Mouse (Mus musculus) layer of hippocampus, adult 9-11 months (tissue): Measurements from ENCODE around the gene Olfr457.
"Not testable (repeated sequence)": the region's sequence is repeated elsewhere in the genome, so short reads cannot be mapped to it uniquely, and the experiment has no call there.

Experiments
- DNase-seq: peaks from one replicate; pipeline ENCODE4 v3.0.0; 2022

Olfr457 gene

DNA sequence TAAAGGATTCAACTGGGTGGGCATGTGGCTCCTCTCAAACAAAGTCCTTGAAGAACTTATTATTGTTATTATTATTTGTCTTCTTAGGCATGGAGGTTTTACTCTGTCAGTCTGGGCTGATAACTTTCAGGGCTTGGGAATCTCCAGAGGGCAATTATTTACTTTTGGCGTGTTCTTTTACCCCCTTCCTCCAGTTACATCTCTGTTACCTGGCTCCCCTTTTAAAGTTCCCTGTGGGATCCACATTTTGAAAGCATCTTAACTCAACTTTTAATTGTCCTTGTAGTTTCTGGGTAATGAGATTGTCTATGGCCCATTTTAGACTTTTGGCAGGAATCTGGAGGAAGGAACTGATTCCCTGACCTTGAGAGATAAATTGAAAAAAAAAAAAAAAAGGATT, at the start of gene Olfr457:
Olfr457 (minus strand) TSS at position 101 of the 400 bp plus-strand sequence.
- DNase-seq, result no peak

DNA sequence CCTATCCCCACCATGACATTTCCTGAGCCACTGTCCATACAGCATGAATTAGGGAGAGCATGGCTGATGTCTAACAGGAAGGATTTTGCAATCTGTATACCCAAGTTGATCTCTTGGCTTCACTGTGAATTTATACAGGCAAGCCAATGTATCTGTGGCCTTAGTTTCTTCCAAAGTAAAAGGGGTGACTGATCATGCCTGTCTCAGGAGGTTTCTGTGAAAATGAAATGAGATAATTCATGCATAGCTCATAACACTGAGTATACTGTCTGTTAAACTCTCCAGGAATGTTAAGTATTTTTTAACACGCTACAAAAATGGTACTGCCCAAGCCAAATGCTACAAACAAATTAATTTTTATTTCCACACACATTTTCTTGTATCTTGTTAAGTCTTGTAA, 37.3 kb upstream of the Olfr457 start:
- DNase-seq, result no peak

DNA sequence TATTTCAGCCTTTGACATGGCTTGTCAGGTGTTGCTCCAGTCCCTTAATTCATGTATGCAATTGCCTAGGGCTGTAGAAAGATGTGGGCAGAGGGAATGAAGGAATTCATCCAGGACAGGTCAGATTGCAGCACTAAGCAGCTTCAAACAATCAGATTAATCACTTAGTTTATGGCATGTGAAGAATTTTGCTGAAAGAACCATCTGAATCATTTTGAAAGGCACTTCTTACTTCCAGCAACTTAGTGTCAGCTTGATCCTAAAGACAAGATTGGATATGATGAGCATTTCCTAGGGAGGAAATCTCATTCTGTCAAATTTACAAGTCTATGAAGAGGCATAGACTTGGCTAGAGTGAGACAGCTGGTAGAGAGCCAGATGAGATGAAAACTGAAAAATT, 33.2 kb upstream of the Olfr457 start:
- DNase-seq, result no peak

DNA sequence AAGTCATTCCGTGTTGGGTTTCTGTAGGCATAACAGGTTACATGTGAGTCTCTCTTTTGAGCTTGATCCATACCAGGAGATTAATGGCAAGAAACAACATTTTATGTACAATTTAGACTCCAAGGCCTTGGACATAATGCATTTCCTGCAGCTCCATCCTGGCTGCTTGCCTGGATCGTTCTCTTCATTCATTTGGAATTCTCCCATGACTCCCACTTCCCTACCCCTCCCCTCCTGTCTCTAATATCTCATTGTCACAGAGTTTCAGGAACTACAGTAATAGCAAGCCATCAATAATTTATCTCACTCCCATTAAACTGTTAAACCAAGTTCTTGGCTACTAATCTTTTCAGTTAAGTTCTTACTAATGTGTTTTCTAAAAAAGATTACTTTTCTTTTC, 27.3 kb upstream of the Olfr457 start:
- DNase-seq, result no peak

DNA sequence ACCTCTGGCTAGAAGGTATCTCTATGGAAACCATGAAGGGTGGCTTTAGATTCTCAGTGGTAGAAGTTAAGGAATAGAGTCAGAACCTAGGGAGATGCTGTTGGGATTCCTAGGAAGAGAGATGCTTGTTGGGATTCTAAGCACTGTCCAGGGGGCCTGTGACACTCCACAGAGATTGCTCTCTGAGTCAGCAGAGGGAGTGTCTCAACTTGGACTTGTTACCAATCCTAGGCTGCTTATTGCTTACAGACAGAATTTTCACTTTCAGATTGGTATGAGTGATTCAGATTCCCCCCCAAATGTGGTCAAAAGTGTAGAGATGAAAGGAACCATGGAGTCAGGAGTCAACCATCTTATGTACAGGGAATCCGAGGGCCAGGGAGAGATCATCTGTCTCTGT, 13.6 kb upstream of the Olfr457 start:
- DNase-seq, result no peak

DNA sequence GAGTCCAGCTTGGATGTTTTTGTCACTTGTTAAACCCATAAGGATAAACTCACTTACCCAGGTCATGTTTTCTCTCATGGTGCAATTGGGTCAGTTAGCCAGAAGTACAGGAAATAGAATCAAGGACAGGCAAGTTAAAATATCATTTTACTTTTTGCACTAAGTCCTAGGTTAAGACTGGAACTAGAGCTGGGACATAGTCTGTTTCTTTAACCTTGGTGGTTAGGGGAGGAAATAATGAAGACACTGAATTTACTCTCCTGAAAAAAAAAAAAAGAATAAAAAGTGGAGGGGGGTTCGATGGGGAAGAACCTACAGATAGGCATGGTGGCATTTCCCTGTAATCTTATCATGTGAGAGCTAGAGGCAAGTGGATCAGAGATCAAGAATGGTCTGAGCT, 11.0 kb upstream of the Olfr457 start, which contains the start of gene Olfr456:
Olfr456 (minus strand) TSS at position 101 of the 400 bp plus-strand sequence.
- DNase-seq, result no peak

DNA sequence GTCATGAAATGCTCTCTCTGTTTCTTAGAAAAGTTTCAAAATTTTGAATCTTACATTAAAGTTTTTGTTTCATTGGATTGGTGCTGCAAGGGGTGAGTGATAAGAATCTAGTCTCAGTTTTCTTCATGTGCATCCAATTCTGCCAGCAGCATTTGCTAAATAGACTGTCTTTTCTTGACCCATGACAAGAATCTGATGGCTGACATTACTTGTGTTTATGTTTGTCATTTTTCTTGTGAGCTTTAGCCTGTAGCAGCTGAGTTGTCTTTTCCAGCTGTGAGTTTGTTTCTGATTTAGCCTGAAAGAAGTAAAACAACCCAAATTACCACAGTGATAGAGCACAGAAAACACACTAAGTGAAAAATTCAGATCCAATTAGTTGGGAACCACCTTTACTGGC, 8.5 kb upstream of the Olfr457 start:
- DNase-seq, result no peak

DNA sequence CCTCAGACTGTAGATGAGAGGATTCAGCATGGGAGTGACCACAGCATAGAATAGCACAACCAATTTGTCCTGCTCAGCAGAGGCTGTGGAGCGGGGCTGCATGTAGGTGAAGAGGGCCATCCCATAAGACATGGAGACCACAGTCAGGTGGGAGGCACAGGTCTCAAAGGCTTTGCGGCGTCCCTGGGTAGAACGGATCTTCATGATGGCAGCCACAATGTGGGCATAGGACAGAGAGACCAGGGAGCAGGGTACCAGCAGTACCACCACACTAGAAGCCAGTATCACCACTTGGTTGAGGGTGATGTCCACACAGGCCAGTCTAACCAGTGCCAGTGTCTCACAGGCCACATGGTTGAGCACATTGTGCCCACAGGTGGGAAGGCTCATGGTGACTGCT, 4.8 kb downstream of the Olfr457 start:
- DNase-seq, result not testable (repeated sequence)

DNA sequence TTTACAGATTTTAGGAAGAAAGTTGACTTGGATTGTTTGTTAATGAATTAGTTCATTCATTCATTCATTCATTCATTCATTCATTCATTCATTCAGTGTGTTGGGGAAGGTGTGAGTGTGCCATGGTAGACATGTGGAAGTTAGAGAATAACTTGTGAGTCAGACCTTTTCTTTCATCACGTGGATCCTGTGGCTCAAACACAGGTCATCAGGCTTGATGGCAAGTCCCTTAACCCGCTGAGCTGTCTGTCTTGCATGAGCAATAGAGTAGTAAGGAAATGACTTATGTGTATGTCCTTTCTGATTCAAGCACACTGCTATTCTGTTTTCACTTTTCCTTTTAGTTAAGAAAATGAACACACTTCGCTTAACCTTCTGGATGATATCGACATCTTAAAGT, 5.6 kb downstream of the Olfr457 start:
- DNase-seq, result no peak

DNA sequence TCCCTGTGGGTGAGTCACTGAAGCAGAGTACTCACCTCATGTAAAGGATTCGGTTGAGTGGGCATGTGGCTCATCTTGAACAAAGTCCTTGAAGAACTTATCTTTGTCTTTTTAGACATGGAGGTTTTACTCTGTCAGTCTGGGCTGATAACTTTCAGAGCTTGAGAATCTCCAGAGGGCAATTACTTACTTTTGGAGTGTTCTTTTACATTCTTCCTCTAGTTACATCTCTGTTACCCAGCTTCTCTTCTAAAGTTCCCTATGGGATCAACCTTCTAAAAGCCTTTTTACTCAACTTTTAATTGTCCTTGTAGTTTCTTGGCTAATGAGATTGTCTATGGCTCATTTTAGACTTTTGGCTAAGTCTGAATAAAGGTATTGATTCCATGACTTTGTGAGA, 11.0 kb downstream of the Olfr457 start, which contains the start of gene Olfr458:
Olfr458 (minus strand) TSS at position 101 of the 400 bp plus-strand sequence.
- no peak for DNase-seq

DNA sequence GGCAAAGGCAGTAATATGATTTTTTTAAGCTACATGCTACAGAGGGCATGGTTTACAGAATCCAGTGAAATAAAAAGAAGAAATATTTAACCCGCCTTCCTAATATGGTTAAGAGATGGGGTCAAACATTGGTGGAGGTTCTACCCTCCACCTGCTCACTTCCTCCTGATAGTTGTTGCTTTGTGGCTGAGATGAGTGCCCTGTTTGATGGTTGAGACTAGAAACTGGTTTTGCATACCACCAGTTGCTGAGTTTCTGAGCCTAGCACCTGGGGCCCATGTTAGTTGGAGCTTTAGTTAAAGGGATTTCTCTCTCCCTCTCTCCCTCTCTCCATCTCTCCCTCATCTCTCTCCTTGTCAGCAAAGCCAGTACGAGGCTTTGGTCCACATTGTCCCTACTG, 28.8 kb downstream of the Olfr457 start:
- DNase-seq, result no peak

DNA sequence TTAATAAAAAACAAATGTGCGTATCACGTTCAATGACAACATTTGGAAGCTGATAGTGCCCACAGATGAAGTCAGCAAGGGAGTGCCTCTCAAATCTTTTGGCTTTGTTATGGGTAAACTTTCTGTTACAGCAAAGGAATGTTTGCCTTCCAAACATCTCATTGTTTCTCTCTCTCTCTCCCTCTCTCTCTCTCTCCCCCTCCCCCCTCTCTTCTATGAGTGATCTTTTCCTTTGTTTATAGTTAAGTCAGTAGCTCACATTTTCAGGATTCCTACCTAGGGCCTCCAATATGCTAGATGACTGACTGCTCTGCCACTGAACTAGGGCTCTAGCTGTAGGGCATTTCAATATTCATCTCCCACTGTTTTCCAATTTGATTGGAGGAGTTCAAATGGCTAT, 31.6 kb downstream of the Olfr457 start:
- no peak for DNase-seq

DNA sequence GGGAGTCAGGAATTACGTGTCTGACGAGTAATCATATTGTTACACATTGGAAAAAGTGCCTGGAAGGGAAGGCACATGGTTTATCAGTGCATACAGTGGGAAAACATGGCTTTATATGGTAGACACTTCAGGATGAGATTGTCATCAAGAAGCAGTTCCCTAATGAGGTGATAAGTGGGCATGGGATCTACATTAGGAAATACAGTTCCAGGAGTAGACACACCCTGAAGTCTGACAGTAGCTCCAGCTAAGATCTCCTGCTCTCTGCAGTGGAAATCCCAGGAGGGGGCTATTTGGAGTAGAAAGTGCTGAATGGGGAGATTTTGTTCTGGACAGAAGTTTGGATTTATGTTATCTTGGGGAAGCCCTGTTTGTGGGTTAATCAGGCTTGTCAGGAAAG, 34.7 kb downstream of the Olfr457 start:
- no peak for DNase-seq

DNA sequence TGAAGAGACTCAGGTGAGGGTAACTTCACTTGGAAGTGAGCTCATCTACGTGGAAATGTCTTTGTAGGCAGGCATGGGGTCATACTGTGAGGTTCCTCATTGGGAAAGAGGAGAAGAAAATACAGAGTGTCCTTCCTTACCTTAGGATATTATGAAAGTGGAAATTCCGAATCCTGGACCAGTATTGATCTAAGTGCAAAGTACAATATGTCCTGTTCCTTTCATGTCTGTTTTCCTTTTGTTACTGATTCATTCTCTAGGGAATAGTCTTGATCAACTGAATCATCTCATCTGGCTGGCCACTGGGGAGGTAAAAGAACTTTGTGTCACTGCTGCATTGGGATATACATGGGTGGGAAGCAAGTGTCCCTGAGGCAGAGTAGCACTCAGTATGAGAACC, 40.6 kb downstream of the Olfr457 start:
- no peak for DNase-seq

DNA sequence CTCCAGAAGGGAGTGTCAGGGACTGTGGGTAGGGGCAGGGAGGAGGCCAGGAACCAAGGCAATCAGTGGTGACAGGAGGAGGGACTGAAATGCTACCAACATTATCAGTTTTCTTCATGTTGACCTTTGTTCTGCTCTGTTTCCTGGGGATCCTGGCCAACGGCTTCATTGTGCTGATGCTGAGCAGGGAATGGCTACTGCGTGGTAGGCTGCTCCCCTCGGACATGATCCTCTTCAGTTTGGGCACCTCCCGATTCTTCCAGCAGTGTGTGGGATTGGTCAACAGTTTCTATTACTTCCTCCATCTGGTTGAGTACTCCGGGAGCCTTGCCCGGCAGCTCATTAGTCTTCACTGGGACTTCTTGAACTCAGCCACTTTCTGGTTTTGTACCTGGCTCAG, 41.7 kb downstream of the Olfr457 start, which contains the start of gene Tas2r126:
Tas2r126 (plus strand) TSS at position 90 of the 400 bp plus-strand sequence.
- no peak for DNase-seq

DNA sequence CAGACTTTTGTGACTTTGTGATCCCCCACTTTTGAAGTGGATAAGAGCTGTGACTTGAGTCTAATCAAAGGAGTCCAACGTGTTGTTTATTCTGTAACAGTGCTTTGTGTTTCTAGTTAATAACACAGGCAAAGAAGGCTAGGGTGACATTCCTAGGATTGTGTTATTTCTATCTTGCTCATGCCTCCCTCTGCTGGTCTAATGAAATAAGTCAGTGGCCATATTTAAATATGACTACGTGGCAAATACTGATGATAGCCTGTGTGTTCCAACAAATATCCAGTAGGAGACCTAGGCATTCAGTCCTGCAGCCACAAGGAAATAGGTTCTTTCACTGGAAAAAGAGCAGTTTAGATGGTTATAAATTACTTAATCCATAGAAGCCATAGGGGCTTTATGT, 42.6 kb downstream of the Olfr457 start:
- no peak for DNase-seq

DNA sequence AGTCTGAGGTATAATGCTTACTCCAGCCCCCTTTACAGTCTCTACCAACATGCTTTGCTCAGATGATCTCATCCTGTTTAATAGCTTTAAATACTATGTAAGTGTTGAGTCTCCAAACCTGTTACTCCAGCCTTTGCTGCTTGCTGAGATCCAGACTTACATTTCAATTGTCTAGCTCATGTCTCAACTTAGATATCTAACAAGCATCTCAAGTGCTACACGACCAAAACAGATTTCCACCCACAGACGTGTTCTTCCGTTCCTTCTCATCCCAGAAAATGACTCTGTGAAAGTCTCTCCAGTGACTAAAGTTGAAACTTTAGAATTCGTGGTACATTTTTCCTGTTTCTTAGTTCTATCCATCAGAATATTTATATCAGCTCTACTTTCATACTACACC, 49.8 kb downstream of the Olfr457 start:
- no peak for DNase-seq

DNA sequence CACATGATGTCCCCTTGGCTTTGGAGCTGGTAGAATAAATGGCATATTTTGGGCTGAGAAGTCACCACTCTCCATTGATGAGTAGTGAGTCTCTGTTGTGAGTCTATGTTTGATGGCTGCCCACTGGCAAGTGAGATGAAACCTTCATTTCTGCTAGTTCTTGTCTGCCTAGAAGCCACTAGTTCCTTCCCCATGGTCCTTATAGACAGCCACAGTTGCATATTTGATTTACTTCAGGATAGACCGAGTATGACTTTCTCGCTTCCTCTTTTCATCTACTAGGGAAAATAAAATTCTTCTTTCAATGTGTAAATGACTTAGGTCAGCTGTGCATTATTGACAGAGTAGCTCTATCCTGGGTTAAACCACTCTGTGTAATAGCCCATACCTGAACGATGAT, 51.7 kb downstream of the Olfr457 start:
- DNase-seq, result no peak

DNA sequence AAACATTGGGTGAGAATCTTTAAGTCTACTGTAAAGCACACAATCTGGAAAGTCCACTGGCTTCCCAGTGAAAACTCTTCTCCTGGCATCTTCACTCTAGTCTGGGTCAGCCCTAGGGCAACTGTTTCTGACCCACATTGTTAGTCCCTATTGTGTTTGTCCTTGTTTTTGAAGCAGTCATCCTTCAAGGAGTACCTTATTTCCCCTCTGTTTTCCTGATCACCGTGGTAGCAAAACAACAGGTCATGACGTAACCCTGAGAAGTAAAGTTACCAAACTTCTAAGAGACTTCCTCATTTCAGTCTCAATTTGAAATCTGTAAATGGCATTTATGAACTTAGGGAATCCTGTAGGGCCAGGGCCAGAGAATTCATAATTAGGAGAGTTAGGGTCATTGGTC, 54.7 kb downstream of the Olfr457 start:
- DNase-seq, result no peak

DNA sequence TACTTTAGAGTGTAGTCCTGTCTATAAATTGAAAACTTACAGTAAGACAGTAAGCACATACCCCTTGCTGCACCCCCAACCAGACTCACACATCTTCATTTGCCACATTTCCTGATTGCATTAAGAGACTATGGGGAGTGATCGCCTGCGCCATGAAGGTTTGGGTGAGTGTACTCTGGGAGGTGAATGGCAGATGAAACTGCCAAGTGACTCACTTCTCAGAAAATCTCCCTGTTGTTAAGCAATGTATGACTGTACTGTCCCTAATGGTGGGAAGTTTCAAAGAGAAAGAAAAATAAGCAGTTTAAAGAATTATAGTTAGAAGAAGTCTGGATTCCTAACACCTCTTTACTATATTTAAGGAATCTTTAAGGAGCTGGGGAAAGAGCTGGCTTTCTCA, 56.7 kb downstream of the Olfr457 start:
- no peak for DNase-seq
